Mouse (Mus musculus) liver (tissue): ENCODE data around the gene Rasd2.

Source experiments
- DNase-seq: peaks from one replicate; pipeline ENCODE4 v3.0.0-alpha.2; 2020; ENCODE audit warnings: mixed read lengths

The Rasd2 gene

DNA sequence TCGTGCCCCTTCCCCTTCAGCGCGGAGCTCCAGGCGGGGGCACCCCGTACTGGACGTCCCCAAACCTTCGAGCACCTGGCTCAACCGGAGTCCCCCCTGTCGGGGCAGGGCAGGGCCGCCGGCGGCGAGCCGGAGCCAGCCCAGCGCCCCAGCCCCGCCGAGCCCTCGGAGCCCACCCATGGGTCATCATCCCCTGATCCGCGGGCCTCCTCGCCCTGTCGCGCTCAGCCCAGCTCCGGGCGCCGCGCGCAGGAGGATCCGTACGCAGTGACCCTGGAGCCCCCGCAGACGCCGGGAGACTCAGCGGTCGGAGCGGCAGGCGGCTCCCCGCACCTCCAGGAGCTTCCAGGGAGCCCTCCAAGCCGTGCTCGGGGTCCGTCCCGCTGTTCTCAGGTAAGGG lies at the start of gene Rasd2:
TSS of gene Rasd2 (plus strand) at position 259 of the 400 bp plus-strand sequence.
- DNase-seq, result no peak

DNA sequence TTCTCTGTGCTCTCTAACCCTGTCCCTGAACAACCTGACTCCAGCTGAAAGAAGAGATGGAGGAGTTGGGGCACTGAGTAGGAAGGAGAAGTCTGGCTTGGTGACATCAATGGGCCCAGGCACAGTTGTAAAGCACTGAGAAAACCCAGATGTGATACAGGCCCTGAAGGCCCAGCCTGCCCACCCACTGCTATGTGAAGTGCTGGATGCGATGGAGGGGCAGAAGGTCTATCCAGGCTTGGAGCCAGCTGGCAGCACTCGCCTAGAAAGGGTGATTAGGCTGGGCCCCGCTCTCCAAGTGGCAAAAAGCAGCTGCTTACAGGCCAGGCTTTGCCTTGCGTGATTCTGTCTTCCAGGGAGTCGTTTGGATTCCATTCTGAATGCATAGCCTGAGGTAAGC lies 44.4 kb upstream of the Rasd2 start:
- no peak for DNase-seq

DNA sequence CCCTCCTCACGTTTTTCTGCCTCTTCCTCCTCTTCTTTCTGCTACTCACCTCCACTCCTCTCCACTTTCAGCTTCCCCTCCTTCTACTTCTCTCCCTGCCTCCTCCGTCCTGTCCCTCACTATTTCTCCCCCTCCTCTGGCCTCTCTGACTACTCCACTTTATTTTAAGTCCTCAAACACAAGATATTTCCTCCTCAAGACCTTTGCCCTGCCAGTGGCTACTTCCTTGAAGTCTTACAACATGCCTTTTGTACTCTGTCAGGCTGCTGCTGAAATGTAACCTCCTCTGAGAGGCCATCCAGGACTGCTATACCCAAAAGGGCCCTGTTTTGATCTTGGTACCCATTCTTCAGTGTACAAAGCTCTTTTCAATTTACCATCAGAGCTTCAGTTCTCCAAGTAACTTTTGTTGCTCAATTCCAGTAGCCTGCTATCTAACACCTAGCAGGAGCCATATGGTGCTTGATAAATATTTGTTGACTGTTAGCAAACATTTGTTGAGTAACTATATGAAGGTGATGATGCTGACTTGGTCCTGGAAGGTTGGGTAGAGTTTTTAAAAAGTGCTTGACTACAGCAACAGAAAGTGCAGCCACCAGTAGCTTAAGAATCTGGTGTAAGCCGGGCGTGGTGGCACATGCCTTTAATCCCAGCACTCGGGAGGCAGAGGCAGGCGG lies 41.6 kb upstream of the Rasd2 start:
- DNase-seq, result no peak

DNA sequence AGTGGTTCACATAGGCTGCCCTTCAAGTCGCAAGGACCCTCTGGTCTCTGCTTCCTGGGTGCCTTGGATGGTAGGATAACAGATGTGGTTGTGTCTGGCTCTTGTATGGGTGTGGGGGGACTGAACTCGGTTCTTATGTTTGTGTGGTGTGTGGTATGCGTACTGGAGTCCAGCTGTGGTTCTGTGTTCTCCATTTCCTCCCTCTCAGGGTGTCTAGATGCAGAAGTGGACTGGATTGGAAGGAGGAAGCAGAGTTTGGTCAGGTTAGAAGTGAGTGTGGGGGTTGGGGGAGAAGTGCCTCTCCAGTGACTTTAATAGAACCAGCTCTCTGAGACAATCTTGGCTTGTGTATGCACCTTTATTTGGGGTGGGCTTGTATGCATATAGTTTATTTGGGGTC lies 20.7 kb upstream of the Rasd2 start:
- no peak for DNase-seq

DNA sequence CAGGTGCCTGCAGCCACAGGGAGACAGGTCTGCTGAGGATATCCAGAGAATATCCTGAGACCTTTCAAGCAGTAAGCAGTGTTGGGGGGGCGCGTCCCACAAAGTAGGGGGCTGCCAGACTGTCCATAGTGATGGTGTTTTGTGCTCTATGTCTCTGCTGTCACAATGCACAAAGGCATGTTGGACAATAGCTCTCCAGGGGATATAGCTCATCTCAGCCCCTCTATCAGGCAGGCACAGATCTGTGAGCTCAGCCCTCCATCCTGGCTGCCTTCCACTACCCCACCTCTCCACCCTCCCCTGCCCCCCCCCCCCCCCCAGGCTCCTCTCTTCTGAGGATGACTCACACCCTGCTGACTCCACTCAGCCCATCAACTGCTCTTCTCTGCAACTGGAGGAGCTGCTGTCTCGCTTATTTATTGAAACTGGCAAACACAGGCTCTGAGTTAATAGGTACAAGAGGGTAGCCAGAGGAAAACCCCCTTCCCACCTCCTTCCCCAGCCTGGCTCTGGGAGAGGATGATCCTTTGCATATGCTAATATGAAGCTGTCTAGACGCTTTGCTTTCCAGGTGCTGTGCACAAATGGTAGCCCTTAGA lies 19.2 kb upstream of the Rasd2 start:
- no peak for DNase-seq

DNA sequence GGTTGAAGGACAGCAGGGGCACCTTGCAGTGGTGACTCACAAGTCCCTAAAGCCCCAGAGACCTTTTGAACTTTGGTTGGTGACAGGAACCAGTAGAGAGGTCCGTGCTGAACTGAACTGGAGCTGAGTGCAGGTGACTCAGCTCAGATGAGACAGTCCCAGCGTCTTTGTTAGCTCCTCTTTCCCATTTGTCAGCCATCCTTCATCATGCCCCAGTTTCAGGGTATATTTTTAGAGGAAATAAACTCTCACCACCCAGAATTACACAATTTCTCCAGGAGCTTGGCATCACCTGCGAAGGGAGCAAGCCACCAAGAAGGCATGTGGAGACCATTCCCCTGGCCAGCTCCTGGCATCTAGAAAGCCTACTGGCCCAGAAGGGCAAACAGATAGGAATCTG lies 16.6 kb upstream of the Rasd2 start:
- no peak for DNase-seq

DNA sequence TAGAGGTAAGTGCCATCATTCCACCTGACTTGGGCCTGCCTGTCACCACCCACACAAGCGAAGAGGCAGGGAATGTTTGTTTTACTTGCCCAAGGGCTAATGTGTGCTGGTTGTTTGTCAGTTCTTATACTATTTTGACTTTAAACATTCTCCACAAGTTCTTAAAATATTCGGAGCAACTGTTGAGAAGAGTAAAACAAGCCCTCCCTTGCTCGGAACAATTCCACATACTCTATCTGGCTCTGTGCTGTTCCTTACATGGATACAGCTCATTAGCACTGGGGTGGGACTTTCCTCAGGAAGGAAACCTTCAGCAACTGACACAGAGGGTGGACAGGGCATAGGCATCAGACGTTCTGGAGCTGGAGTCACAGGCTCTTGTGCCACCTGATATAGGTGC lies 15.9 kb upstream of the Rasd2 start:
- no peak for DNase-seq

DNA sequence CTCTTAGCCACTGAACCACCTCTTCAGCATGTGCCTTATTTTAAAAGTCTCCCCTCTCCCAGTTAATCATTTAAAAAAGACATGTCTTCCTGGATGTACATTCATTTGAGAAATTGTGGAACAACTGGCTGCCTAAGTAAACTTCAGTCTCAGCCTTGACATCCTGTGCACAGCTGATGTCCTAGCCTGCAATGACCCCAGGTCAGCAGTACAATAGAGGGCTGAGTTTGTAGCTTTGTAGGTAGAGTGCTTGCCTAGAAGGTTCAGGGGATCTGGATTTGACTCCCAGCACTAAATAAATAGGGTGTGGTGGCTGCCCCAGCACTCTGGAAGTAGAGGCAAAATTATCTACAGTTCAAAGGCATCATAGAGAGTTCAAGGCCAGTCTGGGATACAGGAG lies 15.4 kb upstream of the Rasd2 start:
- DNase-seq, result no peak

DNA sequence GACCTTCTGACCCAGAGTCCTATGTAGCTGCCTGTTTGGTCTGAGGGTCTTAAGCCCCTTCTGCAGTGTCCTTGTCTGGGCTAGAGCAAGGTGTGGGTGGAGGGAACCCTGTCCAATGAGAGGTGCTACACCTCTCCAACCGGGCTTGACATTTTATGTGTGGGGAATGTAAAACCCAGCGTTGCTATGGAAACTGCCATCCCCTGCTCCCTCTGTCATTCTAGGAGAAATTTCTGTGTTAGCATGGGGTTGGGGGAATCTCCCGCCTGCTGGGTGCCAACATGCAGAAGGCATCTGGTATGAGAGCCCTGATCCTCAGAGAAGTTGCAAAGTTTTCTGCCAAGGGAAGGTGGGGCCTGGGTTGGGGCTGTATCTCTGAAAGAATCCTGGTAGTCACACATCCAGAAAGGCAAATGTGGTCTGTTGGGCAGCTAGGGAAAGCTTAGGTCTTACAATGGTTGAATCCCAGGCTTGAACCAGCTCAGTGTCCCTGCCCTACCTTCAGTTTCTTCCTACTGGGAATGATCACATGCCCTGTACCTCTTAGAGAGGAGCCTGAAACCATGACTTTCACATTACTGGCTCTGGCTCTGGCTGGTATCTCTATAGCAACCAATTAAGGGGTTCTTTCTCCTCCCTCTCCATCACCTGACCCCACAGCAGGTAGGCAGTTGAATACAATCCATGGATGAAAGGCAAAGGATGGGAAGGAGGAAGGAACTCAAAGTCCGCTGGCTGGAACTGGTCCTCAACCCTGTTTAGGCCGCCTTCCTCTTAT lies 14.6 kb upstream of the Rasd2 start:
- no peak for DNase-seq

DNA sequence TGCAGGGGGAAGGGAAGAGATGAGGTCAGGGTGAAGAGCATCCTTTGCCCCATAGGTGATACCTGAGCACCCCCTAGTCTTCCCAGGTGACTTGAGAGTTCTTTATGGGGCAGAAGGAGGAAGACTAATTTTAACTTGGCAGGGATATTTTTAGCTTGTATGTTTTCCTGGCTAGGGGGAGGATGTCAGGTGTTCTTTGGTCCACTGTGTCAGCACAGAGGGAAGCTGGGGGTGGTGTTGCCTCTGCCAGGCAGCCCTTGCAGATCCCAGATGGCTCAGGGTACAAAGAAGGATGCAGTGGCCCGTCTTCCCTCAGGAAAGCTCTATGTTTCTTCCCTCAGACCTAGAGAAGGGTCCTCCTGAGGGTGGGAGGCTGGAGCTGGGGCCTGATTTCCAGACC lies 13.8 kb upstream of the Rasd2 start:
- no peak for DNase-seq

DNA sequence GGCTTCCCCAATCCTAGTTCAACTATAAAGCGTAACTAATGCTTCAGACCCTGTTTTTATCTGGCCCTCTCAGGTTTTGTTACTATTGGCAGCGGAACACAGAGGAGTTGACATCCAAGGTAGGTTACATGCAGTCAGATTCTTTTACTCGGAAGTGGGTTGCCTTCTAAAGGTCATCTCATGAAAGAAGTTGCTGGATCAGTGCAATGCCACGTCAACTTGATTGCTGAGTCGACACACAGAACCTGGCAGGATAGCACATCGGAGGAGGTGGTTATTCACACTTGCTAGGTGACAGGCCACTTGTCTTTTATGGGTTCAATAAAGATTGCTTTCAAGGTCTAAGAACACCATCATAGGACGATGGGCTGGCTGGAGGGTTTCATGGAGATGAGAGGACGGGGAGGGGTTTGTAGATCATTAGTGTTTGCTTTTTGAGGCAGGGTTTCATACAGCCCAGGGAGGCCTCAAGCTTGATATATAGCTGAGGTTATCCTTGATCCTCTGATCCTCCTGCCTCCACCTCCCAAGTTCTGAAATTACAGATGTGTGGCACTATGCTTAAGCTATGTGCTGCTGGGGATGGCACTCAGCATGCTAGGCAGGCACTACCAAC lies 11.6 kb upstream of the Rasd2 start:
- DNase-seq, result no peak

DNA sequence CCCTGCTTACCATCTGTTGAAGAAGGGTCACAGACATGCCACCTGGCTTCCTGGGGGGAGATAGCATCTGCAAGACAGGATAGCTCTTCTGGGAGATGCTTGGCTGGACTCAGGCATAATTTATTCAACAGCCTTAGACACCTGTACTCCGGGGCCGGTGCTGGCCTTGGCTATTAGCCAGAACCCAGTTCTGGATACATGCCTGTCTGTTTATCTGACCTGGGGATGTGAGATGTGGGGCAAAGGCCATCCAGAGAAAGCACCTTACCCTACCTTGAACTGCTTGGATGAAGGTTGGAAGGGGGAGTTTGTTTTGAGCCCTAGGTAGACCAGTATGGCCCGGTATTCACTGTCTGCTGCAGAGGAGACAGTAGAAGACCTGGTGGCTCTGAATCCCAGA lies 10.8 kb upstream of the Rasd2 start:
- DNase-seq, result no peak

DNA sequence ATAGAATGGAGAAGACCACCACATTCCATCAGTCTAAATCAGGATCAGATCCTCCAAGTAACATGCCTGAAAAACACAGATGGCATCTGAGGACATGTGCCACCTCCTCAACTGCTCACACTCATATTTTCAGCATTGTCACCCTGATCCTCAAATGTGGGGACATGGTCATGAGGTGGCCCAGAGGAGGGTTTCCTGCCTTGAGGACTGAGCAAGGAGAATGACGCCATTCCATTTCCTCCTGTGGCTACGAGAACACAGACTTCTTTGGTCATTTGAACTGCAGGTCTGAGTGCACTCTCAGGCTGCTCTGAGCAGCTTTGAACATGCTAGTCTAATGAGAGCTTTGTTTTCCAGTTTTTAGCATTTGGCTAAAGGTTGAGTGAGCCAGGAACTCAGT lies 10.3 kb upstream of the Rasd2 start:
- no peak for DNase-seq

DNA sequence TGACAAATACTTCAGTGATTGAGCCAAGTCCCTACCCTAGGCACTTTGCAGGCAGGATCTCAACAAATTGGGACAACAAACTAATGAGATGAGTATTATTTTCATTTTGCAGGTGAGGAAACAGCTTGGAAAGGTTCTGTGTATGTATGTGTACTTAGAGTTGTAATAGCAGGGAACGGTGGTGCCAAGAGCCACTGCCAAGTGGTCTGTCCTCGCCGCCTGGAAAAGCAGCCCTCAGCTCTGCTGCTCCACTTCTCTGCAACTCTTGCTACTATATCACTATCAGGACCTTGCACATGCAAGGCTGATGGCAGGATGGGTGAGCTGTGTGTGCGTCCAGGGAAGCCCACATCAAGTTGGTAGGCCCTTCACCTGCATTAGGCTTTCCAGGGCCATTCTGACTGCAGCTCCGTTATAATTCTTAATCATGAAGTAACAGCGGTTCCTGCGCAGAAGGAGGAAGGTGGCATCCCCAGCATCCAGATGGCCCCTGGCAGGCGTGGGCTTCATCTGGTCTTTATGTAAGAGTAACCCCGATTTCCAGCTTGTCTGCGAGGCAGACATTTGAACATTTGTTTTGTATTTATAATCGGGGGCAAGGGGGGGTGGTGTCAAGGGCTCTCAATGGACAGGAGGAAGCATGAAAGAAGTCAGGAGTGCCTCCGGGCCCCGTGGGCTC lies 9.4 kb upstream of the Rasd2 start:
- no peak for DNase-seq

DNA sequence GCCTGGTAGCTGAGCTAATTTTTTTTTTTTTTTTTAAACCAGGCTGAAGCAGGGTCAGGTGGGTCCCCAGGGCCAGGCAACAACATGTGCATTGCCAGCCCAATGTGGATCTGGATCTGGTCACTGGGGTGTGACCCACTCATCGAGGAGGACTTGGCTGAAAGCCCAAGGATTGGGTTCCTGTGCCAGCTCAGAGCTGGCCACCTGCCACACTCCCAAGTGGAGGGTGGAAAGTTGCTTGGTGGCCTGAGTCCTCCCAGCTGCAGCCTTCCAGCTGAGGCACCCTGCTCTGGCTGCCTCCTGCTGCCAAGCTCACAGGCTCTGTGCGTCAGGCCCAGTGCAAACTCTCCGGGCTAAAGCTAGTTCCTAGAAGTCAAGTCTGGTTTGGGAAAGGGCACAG lies 2.3 kb upstream of the Rasd2 start:
- DNase-seq, result no peak

DNA sequence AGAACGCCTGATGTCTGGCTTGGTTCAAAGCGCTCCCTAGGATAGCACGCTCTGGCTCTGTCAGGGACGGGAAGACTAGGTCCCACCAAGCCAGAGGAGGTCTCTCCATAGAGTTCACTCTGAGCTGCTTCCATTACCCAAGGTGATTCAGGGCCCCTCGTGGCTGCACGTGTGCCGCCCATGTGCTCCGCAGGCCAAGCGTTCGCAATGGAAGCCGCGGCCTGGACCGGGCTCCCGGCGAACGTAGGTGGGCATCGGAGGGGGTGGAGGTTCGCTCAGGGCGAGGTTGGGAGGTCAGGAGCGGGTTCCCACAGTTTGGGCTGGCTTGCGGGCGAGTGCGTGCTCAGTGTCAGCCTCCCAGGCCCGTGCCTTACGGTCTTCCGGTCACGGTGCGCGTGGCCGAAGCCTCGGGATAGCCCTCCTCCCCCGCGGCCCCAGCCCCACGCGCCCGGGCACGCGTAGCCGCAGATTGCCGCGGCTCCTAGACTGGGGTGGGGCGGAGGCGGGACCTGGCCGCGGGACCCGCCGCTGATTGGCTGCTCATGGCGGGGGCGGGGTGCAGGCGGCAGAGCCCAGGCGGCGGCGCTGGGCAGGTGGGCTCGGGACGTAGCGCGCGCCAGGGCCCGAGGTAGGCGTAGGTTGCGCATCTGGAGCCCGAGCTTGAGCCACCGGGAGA lies 975 bp upstream of the Rasd2 start:
- DNase-seq, result peak; percentile 76

DNA sequence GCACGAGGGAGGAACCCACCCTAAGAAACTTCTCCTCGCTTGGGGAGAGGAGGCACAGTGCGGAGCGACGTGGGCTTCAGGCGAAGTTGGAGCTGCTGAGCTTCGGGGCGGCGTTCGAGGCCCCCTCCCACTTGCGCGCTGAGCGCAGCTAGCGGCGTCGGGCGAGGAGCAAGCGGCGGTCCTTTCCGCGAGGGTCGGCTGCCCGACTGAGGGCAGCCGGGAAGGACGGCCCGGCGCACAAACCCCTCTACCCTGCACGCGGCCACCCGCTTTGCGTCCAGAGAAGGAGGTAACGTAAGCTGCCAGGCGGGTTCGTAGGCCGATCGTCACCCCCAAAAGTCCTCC lies 465 bp upstream of the Rasd2 start:
- no peak for DNase-seq

DNA sequence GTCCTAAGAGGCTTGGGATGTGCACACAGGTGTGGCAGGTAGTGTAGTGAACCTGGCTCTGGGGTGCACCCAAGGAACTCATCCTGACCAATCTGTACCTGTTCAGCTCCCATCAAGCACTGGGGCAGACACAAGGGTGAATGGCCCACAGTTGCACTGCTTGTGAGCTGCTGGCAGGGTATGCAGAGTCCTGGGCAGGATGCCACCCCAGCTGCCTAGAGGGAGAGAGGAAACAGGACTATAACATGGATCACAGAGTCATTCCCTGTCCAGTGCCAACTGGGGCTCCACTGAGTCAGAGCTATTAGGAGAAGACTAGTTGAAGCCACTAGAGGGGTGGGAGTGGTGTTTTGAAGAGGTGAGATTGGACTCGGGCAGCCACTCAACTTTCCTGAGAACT lies 1.3 kb downstream of the Rasd2 start:
- DNase-seq, result no peak

DNA sequence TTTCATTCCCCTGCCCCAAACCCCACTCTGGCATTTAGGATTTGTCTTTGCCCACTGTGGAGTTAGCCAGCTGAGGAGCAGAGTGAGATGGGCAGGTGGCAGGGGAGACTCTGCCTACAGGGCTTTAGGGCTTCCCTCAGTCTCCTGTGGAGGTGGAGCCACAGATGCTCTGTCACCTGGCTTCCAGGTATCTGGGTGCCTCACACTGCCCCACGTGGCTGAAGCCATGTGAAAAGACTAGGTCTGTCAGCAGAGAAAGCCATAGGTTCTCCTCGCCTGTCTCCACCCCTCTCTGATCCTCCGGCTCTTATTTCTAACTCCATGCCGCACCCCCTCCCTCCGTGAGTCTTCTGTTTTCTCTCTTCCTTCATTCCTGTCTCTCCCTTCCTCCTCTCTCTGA lies 2.2 kb downstream of the Rasd2 start:
- no peak for DNase-seq

DNA sequence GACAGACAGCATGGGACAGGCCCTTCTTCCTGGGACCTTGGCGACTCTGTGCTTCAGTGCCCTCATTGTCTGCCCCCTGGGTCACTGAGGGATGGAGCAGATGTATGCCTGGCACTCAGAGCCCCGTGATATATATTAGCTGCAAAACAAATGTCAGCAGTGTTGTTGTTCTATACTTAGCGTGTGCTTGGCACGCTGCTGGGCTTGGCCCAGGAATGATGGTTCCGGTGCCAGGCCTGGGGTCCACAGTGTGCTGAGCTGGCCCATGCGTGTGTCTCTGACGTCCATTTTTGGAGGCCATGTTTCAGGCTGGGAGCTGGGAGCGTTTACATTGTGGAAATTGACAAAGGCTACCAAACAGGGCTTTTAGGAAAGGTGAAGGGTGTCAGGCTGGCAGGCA lies 3.1 kb downstream of the Rasd2 start:
- DNase-seq, result no peak

DNA sequence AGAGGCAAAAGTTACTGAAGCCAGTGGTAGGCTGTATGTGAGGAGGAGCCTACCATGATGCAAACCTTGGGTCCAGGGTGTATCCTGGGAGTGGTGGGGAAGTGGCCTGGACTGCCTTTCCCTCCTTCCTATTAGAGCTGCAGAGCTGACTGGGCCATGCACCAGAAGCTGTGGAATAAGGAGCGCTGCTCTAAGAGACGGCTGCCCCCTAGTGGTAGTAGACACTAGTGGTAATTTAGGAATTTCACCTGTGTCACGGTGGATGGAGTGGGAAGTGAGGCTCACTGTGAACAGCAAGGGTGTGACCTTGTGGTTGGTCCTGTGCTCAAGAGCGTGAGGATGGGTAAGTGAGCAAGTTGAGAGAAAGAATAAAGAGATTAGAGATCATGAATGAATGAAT lies 4.2 kb downstream of the Rasd2 start:
- DNase-seq, result peak; percentile 65

DNA sequence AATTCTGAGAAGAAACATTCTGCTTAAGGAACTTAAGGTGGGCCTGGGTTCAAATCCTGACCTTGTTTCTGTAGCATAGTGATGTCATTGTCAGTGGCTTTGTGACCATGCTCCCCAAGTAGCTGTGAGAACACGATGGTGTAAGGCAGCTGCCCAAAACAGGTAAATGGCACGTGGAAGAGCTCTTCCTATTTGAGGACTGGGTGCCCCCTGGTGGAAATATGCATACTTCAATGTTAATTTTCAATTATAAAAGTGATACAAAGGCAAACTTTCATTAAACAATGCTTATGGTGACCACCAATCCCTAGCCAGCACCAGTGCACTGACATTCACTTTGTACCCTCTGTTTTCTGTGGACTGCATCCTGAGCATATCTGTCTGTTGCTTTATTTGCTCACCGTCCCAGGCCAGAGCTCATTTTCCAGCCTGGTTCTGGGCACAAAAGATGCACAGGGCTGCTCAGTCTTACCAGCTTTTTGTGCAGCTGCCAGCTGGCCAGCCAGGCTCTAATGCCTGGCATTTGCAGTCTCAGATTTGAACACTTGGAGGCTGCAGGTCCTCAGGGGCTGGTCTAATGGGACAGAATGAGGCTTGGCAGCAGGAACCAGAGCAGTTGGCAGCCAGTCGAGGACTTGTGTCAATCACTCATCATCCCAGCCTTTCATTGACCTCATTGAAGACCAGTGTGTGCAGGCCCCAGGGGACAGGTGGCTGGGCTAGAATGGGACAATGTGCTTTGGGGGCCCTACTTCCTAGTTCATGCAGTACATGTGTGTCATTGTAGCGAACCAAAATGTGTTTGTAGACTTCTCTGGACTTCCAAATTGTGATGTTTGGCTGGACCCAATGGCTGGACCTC lies 6.4 kb downstream of the Rasd2 start:
- DNase-seq, result no peak
